8 mouse cellular contexts compared by ENCODE assay signal in genomic region chr19:26465228-26465627, GRCm38 (mm10).
DNase-seq lines count a peak whose midpoint lies in the region; ATAC-seq and TF ChIP-seq lines count a peak whose summit lies in the region.

No protein-coding gene starts in this region.

- peak; percentile 2 for DNase-seq in thymus, adult 2 months
- no peak for DNase-seq in thymus, adult 18-20 months
- DNase-seq in embryo, embryonic 11.5 days (ENCODE audit: low read depth, low spot score) = peak; percentile 3
- peak; percentile 18 for DNase-seq in splenic B cell, adult 2 months (ENCODE audit: low read depth, low spot score)
- DNase-seq in left cerebral cortex, adult 18-20 months (ENCODE audit: low spot score in 2 of 2) = no peak
- no peak for DNase-seq in heart, embryonic 10.5 days (ENCODE audit: low spot score)

- no peak for ATAC-seq in intestine, postnatal 0 days
- no peak for ATAC-seq in intestine, embryonic 15.5 days

- no peaks in the 10 kb centered on the region for H3K4me1 ChIP-seq in intestine, postnatal 0 days (replicated peaks; ENCODE audit: control insufficient read depth, insufficient read depth, low read length)
- no peaks in the 10 kb centered on the region for H3K4me1 ChIP-seq in intestine, embryonic 15.5 days (replicated peaks)
- H3K4me1 ChIP-seq in thymus, adult 2 months (replicated peaks; ENCODE audit: control insufficient read depth, insufficient read depth, low read length) = no peaks in the 10 kb centered on the region
- no peaks in the 10 kb centered on the region for H3K4me1 ChIP-seq in heart, embryonic 10.5 days

- no peak overlapping the region for H3K9ac ChIP-seq in intestine, postnatal 0 days (ENCODE audit: low read depth, low read length)
- H3K9ac ChIP-seq in intestine, embryonic 15.5 days = no peak overlapping the region

- no peak overlapping the region for H3K4me3 ChIP-seq in intestine, postnatal 0 days (ENCODE audit: low read depth, low read length)
- no peak overlapping the region for H3K4me3 ChIP-seq in intestine, embryonic 15.5 days (replicated peaks)
- no peak overlapping the region for H3K4me3 ChIP-seq in thymus, adult 2 months (ENCODE audit: control insufficient read depth, insufficient read depth, low read length)
- H3K4me3 ChIP-seq in heart, embryonic 10.5 days = no peak overlapping the region

- H3K27me3 ChIP-seq in intestine, postnatal 0 days (replicated peaks; ENCODE audit: control insufficient read depth, insufficient read depth, low read length) = no peaks in the 10 kb centered on the region
- H3K27me3 ChIP-seq in intestine, embryonic 15.5 days (replicated peaks) = no peaks in the 10 kb centered on the region
- no peaks in the 10 kb centered on the region for H3K27me3 ChIP-seq in thymus, adult 2 months (ENCODE audit: control insufficient read depth, insufficient read depth, low read length)
- H3K27me3 ChIP-seq in splenic B cell, adult 2 months (ENCODE audit: control insufficient read depth, insufficient read depth, low read length, poor library complexity, severe bottlenecking) = no peaks in the 10 kb centered on the region
- no peaks in the 10 kb centered on the region for H3K27me3 ChIP-seq in heart, embryonic 10.5 days (ENCODE audit: insufficient read depth, poor library complexity, severe bottlenecking)

- peak; percentile 72 for TF ChIP-seq CTCF in intestine, postnatal 0 days (IDR thresholded peaks at IDR 0.05; ENCODE audit: low read depth)
- TF ChIP-seq CTCF in thymus, adult 2 months (IDR thresholded peaks at IDR 0.05; ENCODE audit: borderline replicate concordance, control insufficient read depth, extremely low read depth, insufficient read depth, low read length, poor library complexity) = no peak

- no peak for TF ChIP-seq POLR2A in thymus, adult 2 months (IDR thresholded peaks at IDR 0.05; ENCODE audit: control insufficient read depth, extremely low read depth, insufficient read depth, low read length, poor library complexity)

- WGBS in intestine, postnatal 0 days = 42% methylated on average over 2 of the region's 2 CpGs
- WGBS in intestine, embryonic 15.5 days = 50% methylated on average over 2 of the region's 2 CpGs
- WGBS in thymus, adult 2 months = 49% methylated on average over 2 of the region's 2 CpGs
- 33% methylated on average over 2 of the region's 2 CpGs for WGBS in heart, embryonic 10.5 days

- H3K27ac ChIP-seq in intestine, postnatal 0 days (ENCODE audit: low read depth, low read length) = no peak overlapping the region
- H3K27ac ChIP-seq in intestine, embryonic 15.5 days = no peak overlapping the region
- no peak overlapping the region for H3K27ac ChIP-seq in thymus, adult 2 months (ENCODE audit: control insufficient read depth, insufficient read depth, low read length)
- no peak overlapping the region for H3K27ac ChIP-seq in heart, embryonic 10.5 days

- H3K9me3 ChIP-seq in intestine, postnatal 0 days (ENCODE audit: control insufficient read depth) = no peaks in the 10 kb centered on the region
- no peaks in the 10 kb centered on the region for H3K9me3 ChIP-seq in intestine, embryonic 15.5 days
- no peaks in the 10 kb centered on the region for H3K9me3 ChIP-seq in heart, embryonic 10.5 days

- no peaks in the 10 kb centered on the region for H3K36me3 ChIP-seq in intestine, postnatal 0 days (ENCODE audit: control insufficient read depth, insufficient read depth)
- no peaks in the 10 kb centered on the region for H3K36me3 ChIP-seq in intestine, embryonic 15.5 days
- no peaks in the 10 kb centered on the region for H3K36me3 ChIP-seq in thymus, adult 2 months (ENCODE audit: control insufficient read depth, insufficient read depth, low read length)
- no peaks in the 10 kb centered on the region for H3K36me3 ChIP-seq in splenic B cell, adult 2 months (ENCODE audit: control insufficient read depth, insufficient read depth, low read length, poor library complexity, severe bottlenecking)
- H3K36me3 ChIP-seq in heart, embryonic 10.5 days = no peaks in the 10 kb centered on the region

- H3K4me2 ChIP-seq in intestine, postnatal 0 days (replicated peaks; ENCODE audit: low read depth) = no peak overlapping the region
- H3K4me2 ChIP-seq in intestine, embryonic 15.5 days (replicated peaks) = no peak overlapping the region

Comparison
In these comparisons a context has a peak if more than half of its experiments do, and no peak if none do; other contexts are left out.
1. DNase-seq: peak in thymus, adult 2 months (single experiment), embryo, embryonic 11.5 days (single experiment) and splenic B cell, adult 2 months (single experiment); none in thymus, adult 18-20 months (0 of 2), left cerebral cortex, adult 18-20 months (0 of 2) and heart, embryonic 10.5 days (single experiment).